Mouse (Mus musculus): ENCODE data around the gene a.

Gene a

GRCm38 (mm10) chr2:154790656-154791483 is at the start of gene a, which contains the start of gene Raly:
TSS of gene a (plus strand) at chr2:154791402.
TSS of gene Raly (plus strand) at chr2:154791096.
- DNase-seq: peak; percentile 99

GRCm38 (mm10) chr2:154742911-154743819 is 48.0 kb upstream of the a start:
- DNase-seq: no peak

GRCm38 (mm10) chr2:154743915-154744314 is 47.3 kb upstream of the a start:
- DNase-seq: no peak

- no peak for DNase-seq
These were observed 42.8 kb upstream of the a start for GRCm38 (mm10) chr2:154748383-154748782.

GRCm38 (mm10) chr2:154749046-154750036 is 41.9 kb upstream of the a start:
- no peak for DNase-seq

- no peak for DNase-seq
These were observed 39.3 kb upstream of the a start for GRCm38 (mm10) chr2:154751924-154752323.

GRCm38 (mm10) chr2:154754068-154754560 is 37.1 kb upstream of the a start:
- no peak for DNase-seq

- DNase-seq: no peak
These were observed 35.4 kb upstream of the a start for GRCm38 (mm10) chr2:154755791-154756190.

GRCm38 (mm10) chr2:154757691-154758090 is 33.5 kb upstream of the a start:
- DNase-seq: no peak

- no peak for DNase-seq
These were observed 32.7 kb upstream of the a start for GRCm38 (mm10) chr2:154758454-154758853.

- DNase-seq: no peak
These were observed 28.0 kb upstream of the a start for GRCm38 (mm10) chr2:154763226-154763625.

- DNase-seq: peak; percentile 17
These were observed 26.2 kb upstream of the a start for GRCm38 (mm10) chr2:154764828-154765497.

GRCm38 (mm10) chr2:154765554-154766008 is 25.6 kb upstream of the a start:
- no peak for DNase-seq

- DNase-seq: no peak
These were observed 24.2 kb upstream of the a start for GRCm38 (mm10) chr2:154767051-154767450.

GRCm38 (mm10) chr2:154769930-154770329 is 21.3 kb upstream of the a start, which contains the start of gene Gm14214:
TSS of gene Gm14214 (minus strand) at chr2:154770030.
- no peak for DNase-seq

- DNase-seq: no peak
These were observed 19.6 kb upstream of the a start for GRCm38 (mm10) chr2:154771604-154772003.

GRCm38 (mm10) chr2:154774032-154774431 is 17.2 kb upstream of the a start:
- DNase-seq: peak; percentile 65

- no peak for DNase-seq
These were observed 14.7 kb upstream of the a start for GRCm38 (mm10) chr2:154776496-154776895.

- no peak for DNase-seq
These were observed 11.6 kb upstream of the a start for GRCm38 (mm10) chr2:154779648-154780047.

GRCm38 (mm10) chr2:154782361-154782760 is 8.8 kb upstream of the a start:
- DNase-seq: no peak

GRCm38 (mm10) chr2:154782856-154783650 is 8.1 kb upstream of the a start:
- no peak for DNase-seq

All from thymus, postnatal 4 days (tissue).